Mouse (Mus musculus): ENCODE measurements around the gene Chmp4b.

The Chmp4b gene

DNA sequence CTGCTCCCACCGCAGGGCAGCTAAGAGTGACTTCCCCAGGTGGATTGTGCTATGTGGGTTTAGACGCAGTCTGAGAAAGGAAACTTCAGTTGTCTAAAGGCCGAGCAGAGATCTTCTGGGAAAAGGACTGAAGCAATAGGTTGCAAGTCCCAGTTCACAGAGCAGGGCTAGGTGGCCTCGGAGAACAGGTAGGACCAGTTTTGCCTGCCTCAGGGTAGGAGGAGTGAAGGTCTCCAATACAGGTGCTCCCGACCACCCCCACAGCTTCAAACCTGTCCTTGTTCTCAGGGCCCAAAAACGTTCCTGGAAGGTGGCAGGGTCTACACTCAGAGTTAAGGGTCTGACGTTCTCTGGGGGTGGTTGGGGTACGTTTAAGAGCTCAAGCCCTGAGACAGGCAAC lies at the start of gene Chmp4b:
Chmp4b (plus strand) TSS at position 343 of the 400 bp plus-strand sequence.
- DNase-seq, result no peak

DNA sequence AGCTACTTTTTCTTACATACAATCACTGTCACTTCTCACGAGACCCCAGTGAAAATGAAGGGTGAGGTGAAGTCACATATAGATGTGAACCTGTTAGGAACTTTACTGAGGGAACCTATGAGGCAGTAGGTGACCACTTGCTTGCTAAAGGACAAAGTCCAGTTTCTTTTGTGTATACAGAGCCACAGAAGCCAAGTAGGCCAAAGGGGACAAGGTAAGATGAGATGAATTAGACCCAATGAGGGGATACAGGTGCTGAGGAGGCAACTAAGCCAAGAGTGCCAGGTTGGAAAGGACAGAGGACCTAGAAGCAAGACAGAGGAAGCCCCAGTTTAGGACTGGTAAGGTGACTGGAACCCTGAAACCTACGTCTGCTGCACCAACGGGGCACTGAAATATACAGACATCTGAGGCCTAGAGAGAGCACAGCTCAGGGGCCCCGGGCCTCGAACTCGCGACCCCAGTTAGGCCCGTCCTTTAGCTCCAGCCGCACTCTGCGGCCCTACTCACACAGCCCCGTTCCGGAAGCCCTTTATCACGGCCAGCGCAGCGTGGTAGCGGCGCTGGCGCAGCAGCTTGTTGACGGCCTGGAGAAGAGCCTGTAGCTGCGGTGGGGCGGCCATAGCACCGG lies 48.4 kb upstream of the Chmp4b start:
- DNase-seq, result no peak

DNA sequence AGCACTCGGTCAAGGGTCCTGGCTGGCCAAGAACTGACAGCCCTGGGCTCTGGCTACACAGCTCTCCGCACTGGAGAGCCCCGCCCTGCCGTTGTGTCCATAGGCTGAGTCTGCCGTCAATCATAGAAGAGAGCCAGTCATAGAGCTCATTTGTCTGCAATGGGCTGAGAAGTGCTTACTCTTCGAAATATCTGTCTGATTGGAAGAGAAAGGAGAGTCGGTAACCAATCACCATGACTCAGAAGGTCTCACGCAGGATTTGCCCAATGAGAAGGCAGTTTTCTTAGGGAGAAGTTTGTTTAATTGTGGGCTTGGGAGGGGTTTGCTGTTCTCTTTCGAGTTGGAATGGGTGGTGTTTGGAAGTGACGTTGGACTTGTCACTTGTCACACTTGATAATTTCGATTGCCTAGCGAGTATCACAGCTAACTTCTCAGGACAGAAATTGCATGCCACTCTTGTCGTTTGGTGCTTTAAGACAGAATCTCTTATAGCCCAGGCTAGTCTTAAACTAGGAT lies 47.8 kb upstream of the Chmp4b start, which contains the start of gene Pxmp4:
Pxmp4 (minus strand) TSS at position 71 of the 516 bp plus-strand sequence.
- DNase-seq, result peak; percentile 99 to 100

DNA sequence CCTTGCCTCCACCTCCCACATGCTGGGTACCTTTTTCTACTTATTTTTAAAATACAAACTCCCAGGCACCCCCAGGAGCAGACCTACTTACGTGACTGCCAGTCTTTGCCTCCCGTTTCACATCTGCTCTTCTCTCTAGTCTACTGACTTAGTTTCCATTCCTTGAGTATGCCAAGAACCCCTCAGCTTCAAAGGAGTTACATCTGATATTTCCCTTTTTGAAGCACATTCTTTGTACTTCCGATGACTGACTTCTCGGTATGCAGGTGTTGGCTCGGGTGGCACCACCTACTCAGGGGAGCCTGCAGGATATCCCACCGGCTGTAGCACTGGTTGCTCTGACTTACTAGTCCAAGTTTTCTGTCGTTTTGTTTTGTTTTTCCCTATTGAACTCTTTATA lies 47.3 kb upstream of the Chmp4b start:
- no peak for DNase-seq

DNA sequence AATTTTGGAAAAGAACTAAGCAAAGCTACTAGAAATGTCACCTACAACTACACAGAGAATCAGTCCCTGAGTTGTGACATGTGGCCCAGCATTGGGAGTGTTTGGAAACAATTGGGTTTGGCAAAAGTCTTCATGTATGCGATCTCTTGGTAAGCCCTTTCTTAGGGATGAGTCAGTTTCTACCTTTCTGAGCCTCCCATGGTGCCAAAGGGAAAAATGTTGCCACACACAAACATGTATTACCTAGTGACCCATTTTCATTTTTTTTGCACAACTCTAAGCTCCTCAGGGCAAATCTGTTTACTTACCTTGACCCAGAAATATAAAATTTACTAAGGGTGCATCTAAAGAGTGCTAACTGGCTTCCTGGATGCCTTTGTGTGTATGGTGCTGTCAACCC lies 44.5 kb upstream of the Chmp4b start:
- no peak for DNase-seq

DNA sequence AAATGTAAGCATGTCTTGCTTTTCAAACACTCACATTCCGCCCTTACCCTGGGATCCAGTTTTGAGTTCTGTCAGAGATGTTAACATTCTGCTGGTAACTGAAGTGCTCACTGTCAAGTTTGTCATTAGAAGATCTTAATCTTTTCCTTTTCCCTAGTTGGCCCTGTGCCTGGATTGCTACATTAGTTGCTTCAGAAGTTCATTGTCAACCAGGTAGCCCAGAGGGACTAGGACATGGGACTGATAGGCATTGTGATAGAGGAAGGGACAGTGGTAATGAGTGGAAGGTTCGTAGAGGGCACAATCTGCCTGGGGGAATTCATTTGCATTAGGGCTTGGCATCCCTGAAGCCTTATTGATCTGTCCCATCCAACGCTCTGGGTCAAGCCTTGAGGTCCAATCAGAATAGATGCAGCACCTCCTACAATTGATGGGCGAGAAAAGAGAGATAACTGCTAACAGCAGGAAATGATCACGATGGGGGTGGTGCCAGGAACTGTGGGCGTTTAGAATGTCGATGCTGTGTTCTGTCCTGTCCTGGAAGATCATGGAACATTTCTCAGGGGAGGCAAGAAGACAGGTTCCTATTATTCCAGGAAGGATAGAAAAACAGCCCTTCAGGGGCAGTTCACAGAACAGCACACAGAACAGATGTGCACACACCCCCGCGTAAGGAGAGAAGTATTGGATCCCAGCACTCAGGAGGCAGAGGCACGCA lies 42.3 kb upstream of the Chmp4b start:
- DNase-seq, result no peak

DNA sequence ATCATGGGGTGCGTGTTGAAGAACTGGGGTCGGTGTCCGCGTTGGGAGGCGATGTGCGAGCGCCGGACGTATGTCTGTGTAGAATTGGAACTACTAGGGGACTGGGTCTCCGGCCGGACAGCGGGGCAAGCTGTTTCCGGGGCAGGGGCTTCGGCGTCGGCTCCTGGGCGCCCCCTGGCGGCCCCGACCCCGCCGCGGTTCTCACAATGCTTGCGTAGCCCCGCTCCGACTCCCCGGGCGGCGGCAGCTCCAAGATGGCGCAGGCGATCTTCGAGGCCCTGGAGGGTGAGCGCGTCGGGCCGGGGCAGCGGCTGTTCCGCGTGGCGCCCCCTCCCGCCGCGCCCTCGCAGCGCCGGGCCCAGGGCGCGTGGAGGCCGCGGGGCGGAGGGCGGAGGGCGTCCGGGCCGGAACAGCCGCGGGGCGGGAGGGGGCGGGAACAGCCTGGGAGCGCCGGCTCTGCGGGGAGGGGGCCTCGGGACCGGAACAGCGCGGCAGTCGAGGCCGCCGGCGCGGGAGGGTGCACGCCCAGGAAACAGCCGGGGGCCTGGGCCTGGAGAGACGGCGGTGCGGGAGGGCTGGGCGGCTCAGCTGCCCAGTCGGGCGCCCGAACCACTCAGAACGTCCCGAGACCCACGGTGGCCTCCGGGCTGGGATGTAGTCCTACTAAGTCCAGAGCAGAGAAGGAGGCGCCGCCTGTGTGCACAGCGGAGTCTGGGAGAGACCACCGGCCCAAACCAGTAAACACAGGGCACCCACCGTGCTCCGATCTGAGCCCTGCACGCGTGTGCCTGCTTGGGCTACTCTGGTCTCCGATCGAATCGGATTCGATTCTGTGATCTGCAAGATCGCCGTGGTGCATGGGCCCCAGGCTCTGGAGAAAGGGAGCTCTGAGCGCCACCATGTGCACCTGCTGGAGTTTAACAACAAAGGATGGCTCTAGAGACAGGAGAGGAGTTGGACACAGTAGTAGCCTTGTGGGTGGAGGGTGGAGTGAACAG lies 38.1 kb upstream of the Chmp4b start, which contains the start of the genes Zfp341 and 4930519P11Rik:
Zfp341 (plus strand) TSS at position 180 of the 998 bp plus-strand sequence.
4930519P11Rik (minus strand) TSS at position 320 of the 998 bp plus-strand sequence.
- peak; percentile 92 to 94 for DNase-seq

DNA sequence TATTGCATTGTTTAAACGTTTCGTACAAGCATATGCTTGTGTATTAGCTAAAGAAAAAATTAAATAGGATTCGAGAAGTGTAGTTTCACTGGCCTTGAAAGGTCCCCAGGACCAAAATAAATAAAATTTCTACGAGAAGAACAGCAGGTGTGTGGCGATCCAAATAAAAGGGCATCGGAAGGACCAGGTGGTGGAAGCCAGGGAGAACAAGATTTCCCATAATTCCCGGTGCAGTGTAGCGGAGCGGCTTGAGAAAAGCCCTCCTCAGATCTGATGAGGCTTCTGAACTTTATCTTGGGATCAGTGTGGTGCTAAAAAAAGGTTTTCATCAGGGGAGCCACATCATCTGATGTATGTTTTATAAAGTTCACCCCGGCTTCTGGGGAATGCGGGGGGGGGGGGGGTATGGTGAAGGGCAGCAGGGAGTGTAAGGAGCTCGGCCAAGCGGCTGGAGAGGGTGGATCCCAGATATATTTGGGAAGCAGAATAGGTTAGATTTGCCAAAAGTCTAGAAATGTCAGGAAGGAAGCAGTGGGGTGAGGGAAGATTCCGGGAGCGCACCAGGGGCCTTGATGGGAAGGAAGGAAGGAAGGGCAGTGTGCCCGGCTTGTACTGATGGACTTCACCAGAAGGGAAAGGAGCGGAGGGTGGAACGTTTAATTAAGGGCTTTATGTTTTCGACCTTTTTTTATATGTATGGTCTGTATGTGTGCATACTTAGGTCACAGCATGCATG lies 36.5 kb upstream of the Chmp4b start:
- DNase-seq, result peak; percentile 70 to 72

DNA sequence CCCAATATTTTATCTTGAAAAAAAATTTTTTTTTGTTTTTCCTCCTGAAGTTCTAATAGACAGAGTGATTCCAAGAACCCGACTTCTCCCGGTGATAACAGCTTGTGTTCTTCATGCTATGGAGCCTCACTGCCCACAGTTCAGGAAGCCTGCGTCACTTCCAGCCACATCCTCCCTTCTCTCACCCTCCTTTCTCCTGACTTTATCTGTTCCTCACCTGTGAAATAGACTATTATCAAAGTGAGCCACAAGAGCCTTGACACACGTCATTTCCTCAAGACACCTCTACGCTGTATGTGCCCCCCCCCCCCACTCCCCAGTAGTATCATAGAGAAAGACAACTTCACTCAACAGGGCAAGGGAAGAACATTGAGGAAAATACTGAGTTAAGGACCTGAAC lies 35.8 kb upstream of the Chmp4b start:
- DNase-seq, result no peak

DNA sequence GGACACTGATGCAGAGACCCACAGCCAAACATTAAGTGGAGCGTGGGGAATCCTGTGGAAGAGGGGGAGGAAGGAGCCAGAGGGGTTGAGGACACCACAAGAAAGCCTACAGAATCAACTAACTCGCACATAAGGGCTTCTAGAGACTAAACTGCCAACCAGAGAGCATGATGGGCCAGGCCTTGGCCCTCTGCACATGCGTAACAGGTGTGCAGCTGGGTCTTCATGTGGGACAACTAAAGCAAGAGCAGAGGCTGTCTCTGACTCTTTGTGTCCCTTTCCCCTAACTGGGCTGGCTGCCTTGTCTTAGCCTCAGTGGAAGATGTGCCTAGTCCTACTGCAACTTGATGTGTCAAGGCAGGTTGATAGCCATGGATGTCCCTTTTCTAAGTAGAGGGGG lies 34.4 kb upstream of the Chmp4b start:
- no peak for DNase-seq

DNA sequence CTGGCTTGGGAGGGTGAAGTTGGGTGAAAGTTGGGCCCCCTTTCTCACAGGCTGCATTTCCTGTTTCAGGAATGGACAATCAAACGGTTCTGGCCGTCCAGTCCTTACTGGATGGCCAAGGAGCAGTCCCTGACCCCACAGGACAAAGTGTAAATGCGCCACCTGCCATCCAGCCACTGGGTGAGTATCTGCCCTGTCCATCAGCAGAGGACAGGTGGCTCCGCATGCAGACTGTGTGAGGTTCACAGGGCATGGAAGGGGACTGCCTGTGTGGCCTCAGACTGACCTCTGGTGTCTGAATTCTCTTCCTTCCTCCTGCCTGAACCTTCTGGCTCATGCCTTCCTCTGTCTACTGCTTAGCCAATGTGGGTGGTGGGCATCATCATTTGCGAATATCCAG lies 29.8 kb upstream of the Chmp4b start:
- DNase-seq, result no peak

DNA sequence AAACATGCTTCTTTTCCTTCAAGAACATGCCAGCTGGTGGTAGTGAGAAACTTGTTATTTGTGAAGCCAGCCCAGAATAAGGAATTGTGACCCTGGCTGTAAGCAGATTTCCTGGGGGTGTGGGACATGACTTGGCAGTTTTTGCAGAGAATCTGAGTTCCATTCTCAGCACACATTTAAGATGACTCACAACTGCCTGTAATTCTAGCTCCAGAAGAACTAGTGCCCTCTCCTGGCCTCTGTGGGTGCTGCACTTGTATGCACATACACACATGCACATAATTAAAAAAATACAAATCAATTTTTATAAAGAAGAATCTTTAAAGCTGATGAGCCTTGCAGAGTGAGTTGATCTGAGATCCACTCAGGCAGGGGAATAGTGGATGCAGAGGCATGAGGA lies 27.4 kb upstream of the Chmp4b start:
- DNase-seq, result no peak

DNA sequence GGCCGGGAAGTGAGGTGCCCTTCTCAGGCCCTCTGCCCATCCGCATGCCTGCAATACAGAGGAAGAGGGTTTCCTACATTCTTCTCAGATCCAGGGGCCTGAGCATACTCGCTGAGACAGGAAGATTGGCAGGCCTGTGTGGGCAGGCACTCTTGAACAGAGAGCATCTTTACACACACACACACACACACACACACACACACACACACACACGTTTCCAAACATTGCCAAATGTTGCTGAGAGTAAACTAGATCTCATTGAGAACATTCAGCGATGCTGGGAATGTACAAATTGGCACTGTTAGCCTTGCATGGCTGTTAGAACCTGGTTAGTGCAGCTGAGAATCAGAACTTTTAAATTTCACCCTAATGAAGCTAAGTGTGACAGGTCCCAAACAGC lies 21.0 kb upstream of the Chmp4b start:
- no peak for DNase-seq

DNA sequence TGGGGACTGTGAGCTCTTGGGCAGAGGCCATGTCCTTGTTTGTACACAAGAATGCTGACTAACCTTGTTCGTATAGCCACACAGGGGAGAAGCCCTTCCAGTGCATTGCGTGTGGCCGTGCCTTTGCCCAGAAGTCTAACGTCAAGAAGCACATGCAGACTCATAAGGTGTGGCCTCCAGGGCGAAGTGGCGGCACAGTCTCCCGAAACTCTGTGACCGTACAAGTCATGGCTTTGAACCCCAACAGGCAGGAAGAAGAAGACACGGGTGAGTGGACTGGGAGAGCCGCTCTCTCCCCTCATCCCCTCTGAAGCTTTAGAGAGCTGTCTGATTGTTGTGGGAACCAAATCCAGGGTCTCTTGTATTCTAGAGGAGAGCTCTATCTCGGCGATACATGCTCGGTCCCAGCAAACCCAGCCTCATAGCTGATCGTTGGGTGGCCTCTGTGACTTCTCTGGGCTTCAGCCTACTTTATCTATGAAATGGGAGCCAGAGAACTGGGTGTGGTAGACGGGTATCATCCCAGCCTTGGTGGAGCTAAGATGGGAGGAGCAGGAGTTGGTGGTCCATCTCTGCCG lies 19.2 kb upstream of the Chmp4b start:
- no peak for DNase-seq

DNA sequence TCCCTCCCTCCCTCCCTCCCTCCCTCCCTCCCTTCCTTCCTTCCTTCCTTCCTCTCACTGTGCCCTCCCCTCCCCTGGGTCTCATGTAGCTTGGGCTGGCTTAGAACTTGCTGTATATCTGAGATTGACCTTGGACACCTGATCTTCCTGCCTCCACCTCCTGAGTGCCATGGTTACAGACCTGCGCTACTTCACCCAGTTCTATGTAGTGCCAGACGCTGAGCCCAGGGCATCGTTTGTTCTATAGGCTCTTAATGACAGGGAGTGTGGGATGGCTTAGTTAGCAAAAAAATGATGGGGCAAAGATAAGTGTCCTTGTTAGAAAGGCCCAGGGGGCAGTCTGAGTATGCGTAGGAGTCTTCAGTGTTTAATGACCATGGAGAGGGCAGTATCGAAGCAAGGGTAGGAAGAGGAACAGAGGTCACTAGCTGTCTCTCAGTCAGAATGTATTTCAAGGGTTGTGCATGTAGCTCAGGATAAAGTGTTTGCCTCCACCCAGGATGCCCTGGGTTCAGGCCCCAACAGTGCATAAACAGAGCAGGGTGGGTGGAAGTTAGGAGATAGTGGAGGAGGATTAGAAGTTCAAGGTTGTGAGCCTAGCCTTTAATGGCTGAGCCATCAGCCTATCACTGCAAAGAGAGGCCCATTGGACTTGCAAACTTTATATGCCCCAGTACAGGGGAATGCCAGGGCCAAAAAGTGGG lies 18.3 kb upstream of the Chmp4b start:
- no peak for DNase-seq

DNA sequence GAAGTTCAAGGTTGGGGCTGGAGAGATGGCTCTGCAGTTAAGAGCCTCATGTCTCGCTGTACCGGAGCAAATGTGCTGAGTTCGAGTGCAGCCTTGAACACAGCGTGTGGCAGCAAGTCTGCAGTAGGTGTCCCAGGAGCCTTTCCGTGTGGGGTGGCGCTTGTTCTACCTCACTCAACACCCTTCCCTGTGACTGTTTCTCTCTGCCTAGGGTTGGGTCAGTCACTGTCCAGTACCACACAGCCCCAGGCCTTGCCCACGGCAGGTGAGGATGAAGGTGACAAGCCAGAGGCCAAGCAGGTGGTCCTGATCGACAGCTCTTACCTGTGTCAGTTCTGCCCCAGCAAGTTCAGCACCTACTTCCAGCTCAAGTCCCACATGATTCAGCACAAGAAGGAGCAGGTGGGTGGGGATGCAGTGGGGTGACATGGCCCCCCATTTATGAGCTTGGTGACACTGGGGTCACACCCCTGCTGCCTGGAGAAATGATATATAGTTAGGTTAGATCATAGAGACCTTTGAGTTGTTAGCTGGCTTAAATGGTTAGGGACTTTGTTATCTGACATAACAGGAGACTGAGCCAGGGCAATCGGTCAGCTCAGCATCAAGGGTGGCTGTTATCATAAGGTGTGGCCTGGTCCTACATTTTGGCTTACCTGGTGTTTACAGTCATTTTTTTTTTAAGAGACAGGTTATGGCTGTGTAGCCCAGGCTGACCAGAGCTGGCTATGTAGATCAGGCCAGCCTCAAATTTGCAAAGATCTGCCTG lies 17.4 kb upstream of the Chmp4b start:
- no peak for DNase-seq

DNA sequence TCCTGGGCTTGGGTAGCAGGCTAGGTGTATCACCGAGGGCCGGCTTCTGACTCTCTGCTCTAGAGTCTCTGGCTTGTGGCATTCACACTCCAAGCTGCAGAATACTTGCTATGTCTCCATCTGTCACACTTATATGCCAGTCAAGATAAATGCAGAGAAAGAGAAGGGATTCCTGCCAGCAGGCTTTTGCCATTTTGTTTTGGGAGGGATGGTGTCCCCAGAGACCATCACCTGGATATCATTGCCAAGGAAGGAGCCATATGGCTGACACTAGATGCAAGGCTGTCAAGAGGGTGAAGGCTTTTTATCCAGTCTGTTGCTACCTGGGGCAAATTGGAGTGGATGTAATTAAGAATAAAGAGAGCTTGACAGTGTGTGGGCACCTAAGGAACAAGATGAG lies 15.7 kb upstream of the Chmp4b start:
- peak; percentile 33 to 57 for DNase-seq

DNA sequence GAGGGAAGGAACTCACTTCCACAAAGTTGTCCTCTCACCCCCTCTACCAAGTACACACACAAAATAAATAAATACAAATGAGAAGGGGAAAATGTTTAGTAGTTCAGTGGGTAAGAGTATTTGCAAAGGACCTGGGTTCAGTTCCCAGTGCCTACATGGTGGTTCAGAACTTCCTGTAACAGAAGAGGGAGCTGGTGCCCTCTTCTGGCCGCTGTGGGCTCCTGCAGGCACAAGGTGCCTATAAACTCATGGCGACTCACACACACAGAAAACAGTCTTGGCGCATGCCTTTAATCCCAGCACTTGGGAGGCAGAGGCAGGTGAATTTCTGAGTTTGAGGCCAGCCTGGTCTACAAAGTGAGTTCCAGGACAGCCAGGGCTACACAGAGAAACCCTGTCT lies 13.0 kb upstream of the Chmp4b start:
- no peak for DNase-seq

DNA sequence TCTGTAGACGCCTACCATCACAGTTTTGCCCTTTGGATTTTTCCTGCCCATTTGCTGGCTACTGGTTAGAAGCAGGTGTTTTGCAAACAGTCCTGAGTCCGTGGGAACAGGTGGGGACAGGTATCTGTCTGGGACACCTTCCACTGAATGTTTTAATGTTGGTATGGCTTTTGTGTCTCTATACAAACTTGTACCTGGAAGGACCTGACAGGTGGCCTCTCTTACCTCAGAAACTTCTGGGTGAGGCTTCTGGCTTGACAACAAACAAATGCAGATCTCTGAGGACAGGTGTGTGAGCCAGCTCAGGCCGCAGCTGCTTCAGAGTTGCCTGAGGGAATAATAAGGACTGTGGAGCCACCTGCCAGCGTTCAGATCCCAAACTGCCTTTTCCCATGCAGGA lies 12.4 kb upstream of the Chmp4b start:
- DNase-seq, result no peak

DNA sequence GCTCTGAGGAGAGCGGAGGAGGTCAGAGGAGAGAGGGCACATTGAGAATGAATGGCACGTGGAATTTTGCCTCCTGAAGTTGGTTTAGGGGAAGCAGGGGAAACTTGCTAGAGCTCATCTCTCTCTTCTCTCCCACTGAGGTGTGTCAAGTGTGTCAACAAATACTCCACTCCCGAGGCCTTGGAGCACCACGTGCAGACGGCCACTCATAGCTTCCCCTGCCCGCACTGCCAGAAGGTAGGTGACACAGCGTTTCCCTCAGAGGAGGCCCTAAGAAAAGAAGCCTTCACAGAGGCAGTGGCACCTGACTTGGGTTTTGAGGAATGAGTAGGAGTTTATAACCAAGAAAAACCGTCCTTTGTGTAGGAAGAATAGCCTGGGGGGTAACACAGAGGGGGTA lies 10.3 kb upstream of the Chmp4b start:
- DNase-seq, result no peak

Measured in cerebellum, postnatal 25 days (tissue).